Mouse (Mus musculus) hindbrain, embryonic 16.5 days (tissue): ENCODE results near the gene Arhgap42. TPM values are rescaled to one million over a fixed set of nuclear protein-coding genes. Genes with fewer than 3 reads are reported as not detected.

ENCODE experiments used
- ATAC-seq: fragments of 200-750 bp; cut with Nextera tagmentation; 2 replicates; pipeline ENCODE4 v1.8.0; 2017; ENCODE audit warnings: moderate TSS enrichment, moderate library complexity
- H3K27ac ChIP-seq: fragments of 300-500 bp; sonication (generic); 2 replicates; pipeline ENCODE4 v1.5.1; 2014; ENCODE audit warnings: low read depth, mild to moderate bottlenecking, control low read depth, low read length, moderate library complexity
- H3K27me3 ChIP-seq: fragments of 300-500 bp; sonication (generic); replicated peaks from 2 replicates; pipeline ENCODE4 v1.6.1; 2014; ENCODE audit warnings: low read length; ENCODE audit not compliant: control insufficient read depth, insufficient read depth
- H3K36me3 ChIP-seq: fragments of 300-500 bp; sonication (generic); 2 replicates; pipeline ENCODE4 v1.6.1; 2014; ENCODE audit warnings: mild to moderate bottlenecking, low read length, moderate library complexity, mixed read lengths; ENCODE audit not compliant: control insufficient read depth, insufficient read depth
- H3K4me1 ChIP-seq: fragments of 300-500 bp; sonication (generic); 2 replicates; pipeline ENCODE4 v1.6.1; 2014; ENCODE audit warnings: low read depth, low read length; ENCODE audit not compliant: control insufficient read depth, insufficient read depth
- H3K4me2 ChIP-seq: fragments of 300-500 bp; sonication (generic); 2 replicates; pipeline ENCODE4 v1.6.1; 2014; ENCODE audit warnings: mild to moderate bottlenecking, low read length, control low read depth, moderate library complexity
- H3K4me3 ChIP-seq: fragments of 300-500 bp; sonication (generic); 2 replicates; pipeline ENCODE4 v1.5.1; 2014; ENCODE audit warnings: mild to moderate bottlenecking, low read length, control low read depth, moderate library complexity
- H3K9ac ChIP-seq: fragments of 300-500 bp; sonication (generic); 2 replicates; pipeline ENCODE4 v1.6.1; 2014; ENCODE audit warnings: low read depth, mild to moderate bottlenecking, control low read depth, low read length, moderate library complexity
- H3K9me3 ChIP-seq: fragments of 300-500 bp; sonication (generic); 2 replicates; pipeline ENCODE4 v1.6.1; 2014; ENCODE audit warnings: mild to moderate bottlenecking, low read length, moderate library complexity; ENCODE audit not compliant: control insufficient read depth
- WGBS: fragments of 180-500 bp; shearing (Covaris S2); extraction: QIAGEN DNeasy Blood & Tissue Kit; methylation state at CpG from one replicate; pipeline ENCODE4 v1.1.7; 2014; 5-methylcytosine and 5-hydroxymethylcytosine counted together
- polyA plus RNA-seq: library from polyadenylated mRNA; unstranded; fragments of >200 nt; fragmentation: Nextera tagmentation; extraction: Ambion mirVana; gene quantifications from 2 replicates; pipeline ENCODE4 v1.2.1, GENCODE M21; 2015

Gene Arhgap42
- polyA plus RNA-seq, 1 experiment from 2014 or later: 17.1 TPM

GRCm38 (mm10) chr9:9245994-9246393 lies 7.1 kb upstream of the Arhgap42 start:
- H3K36me3 ChIP-seq: no peaks in the 10 kb centered on the region
- H3K4me1 ChIP-seq: peaks cover 3% of the 10 kb centered on the region; the same call in 1 of the 2 replicates
- H3K9me3 ChIP-seq: no peaks in the 10 kb centered on the region
- H3K27me3 ChIP-seq: no peaks in the 10 kb centered on the region
- no peak overlapping the region for H3K4me3 ChIP-seq
- no peak overlapping the region for H3K4me2 ChIP-seq
- no peak overlapping the region for H3K9ac ChIP-seq
- no peak overlapping the region for H3K27ac ChIP-seq
- ATAC-seq: no peak

- Histone ChIP-seq H3K4me3 (no peak overlapping the region), H3K9ac (no peak overlapping the region), H3K27ac (no peak overlapping the region), H3K4me2 (no peak overlapping the region), H3K36me3 (no peaks in the 10 kb centered on the region), H3K4me1 (peaks cover 5% of the 10 kb centered on the region; the same call in 1 of the 2 replicates), H3K9me3 (no peaks in the 10 kb centered on the region), H3K27me3 (no peaks in the 10 kb centered on the region)
- 68% methylated on average over 4 of the region's 4 CpGs for WGBS
- no peak for ATAC-seq
These were observed 4.9 kb upstream of the Arhgap42 start for GRCm38 (mm10) chr9:9243834-9244233.

GRCm38 (mm10) chr9:9241202-9241795 lies 2.4 kb upstream of the Arhgap42 start:
- Histone ChIP-seq H3K27me3 (no peaks in the 10 kb centered on the region), H3K9ac (no peak overlapping the region), H3K4me2 (no peak overlapping the region), H3K4me3 (no peak overlapping the region), H3K36me3 (no peaks in the 10 kb centered on the region), H3K27ac (no peak overlapping the region), H3K4me1 (peaks cover 2% of the 10 kb centered on the region; the same call in 1 of the 2 replicates), H3K9me3 (no peaks in the 10 kb centered on the region)
- WGBS: 88% methylated on average over 7 of the region's 7 CpGs
- ATAC-seq: no peak

- Histone ChIP-seq H3K4me1 (peaks cover 2% of the 10 kb centered on the region; the same call in 1 of the 2 replicates), H3K36me3 (no peaks in the 10 kb centered on the region), H3K9me3 (no peaks in the 10 kb centered on the region), H3K27me3 (no peaks in the 10 kb centered on the region), H3K4me2 (peak overlapping the region; percentile 84), H3K4me3 (peak overlapping the region; percentile 88), H3K27ac (no peak overlapping the region), H3K9ac (no peak overlapping the region)
- no peak for ATAC-seq
- 47% methylated on average over 5 of the region's 5 CpGs for WGBS
These were observed 1.4 kb downstream of the Arhgap42 start for GRCm38 (mm10) chr9:9237511-9237910.

GRCm38 (mm10) chr9:9229662-9230061 lies 9.2 kb downstream of the Arhgap42 start:
- Histone ChIP-seq H3K4me1 (no peaks in the 10 kb centered on the region), H3K36me3 (no peaks in the 10 kb centered on the region), H3K27ac (no peak overlapping the region), H3K4me3 (no peak overlapping the region), H3K27me3 (no peaks in the 10 kb centered on the region), H3K9me3 (no peaks in the 10 kb centered on the region), H3K9ac (no peak overlapping the region), H3K4me2 (no peak overlapping the region)
- ATAC-seq: no peak
- WGBS: 64% methylated on average over 3 of the region's 3 CpGs

GRCm38 (mm10) chr9:9224837-9225236 lies 14.1 kb downstream of the Arhgap42 start:
- Histone ChIP-seq H3K27me3 (no peaks in the 10 kb centered on the region), H3K4me1 (no peaks in the 10 kb centered on the region), H3K27ac (no peak overlapping the region), H3K9ac (no peak overlapping the region), H3K9me3 (no peaks in the 10 kb centered on the region), H3K4me2 (no peak overlapping the region), H3K4me3 (no peak overlapping the region), H3K36me3 (no peaks in the 10 kb centered on the region)
- ATAC-seq: no peak
- WGBS: 82% methylated on average over 1 of the region's 1 CpGs

- WGBS: 65% methylated on average over 3 of the region's 3 CpGs
- Histone ChIP-seq H3K4me3 (no peak overlapping the region), H3K4me1 (no peaks in the 10 kb centered on the region), H3K27ac (no peak overlapping the region), H3K36me3 (no peaks in the 10 kb centered on the region), H3K9ac (no peak overlapping the region), H3K27me3 (no peaks in the 10 kb centered on the region), H3K4me2 (no peak overlapping the region), H3K9me3 (no peaks in the 10 kb centered on the region)
- no peak for ATAC-seq
These were observed 15.5 kb downstream of the Arhgap42 start for GRCm38 (mm10) chr9:9223384-9223783.

GRCm38 (mm10) chr9:9221950-9222486 lies 16.9 kb downstream of the Arhgap42 start:
- 81% methylated on average over 3 of the region's 3 CpGs for WGBS
- Histone ChIP-seq H3K36me3 (no peaks in the 10 kb centered on the region), H3K9me3 (no peaks in the 10 kb centered on the region), H3K27me3 (no peaks in the 10 kb centered on the region), H3K4me3 (no peak overlapping the region), H3K27ac (no peak overlapping the region), H3K4me1 (no peaks in the 10 kb centered on the region), H3K9ac (no peak overlapping the region), H3K4me2 (no peak overlapping the region)
- ATAC-seq: no peak

- Histone ChIP-seq H3K4me2 (no peak overlapping the region), H3K36me3 (no peaks in the 10 kb centered on the region), H3K4me1 (no peaks in the 10 kb centered on the region), H3K27me3 (no peaks in the 10 kb centered on the region), H3K9me3 (no peaks in the 10 kb centered on the region), H3K27ac (no peak overlapping the region), H3K4me3 (no peak overlapping the region), H3K9ac (no peak overlapping the region)
- WGBS: 88% methylated on average over 4 of the region's 4 CpGs
- no peak for ATAC-seq
These were observed 17.7 kb downstream of the Arhgap42 start for GRCm38 (mm10) chr9:9221185-9221584.
